Mouse (Mus musculus): Measurements from ENCODE around the gene Prkar1b.

Prkar1b gene

GRCm38 (mm10) chr5:138979840-138980239, 170.0 kb downstream of the Prkar1b start:
- DNase-seq (ENCODE audit: low read depth in 1 of 2, low spot score in 2 of 2): no peak

GRCm38 (mm10) chr5:138977759-138978158, 172.0 kb downstream of the Prkar1b start:
- DNase-seq (ENCODE audit: low read depth in 1 of 2, low spot score in 2 of 2): no peak

- no peak for DNase-seq (ENCODE audit: low read depth in 1 of 2, low spot score in 2 of 2)
These were observed 174.8 kb downstream of the Prkar1b start for GRCm38 (mm10) chr5:138974911-138975485.

- no peak for DNase-seq (ENCODE audit: low read depth in 1 of 2, low spot score in 2 of 2)
These were observed 176.3 kb downstream of the Prkar1b start for GRCm38 (mm10) chr5:138973480-138973879.

- no peak for DNase-seq (ENCODE audit: low read depth in 1 of 2, low spot score in 2 of 2)
These were observed 178.4 kb downstream of the Prkar1b start for GRCm38 (mm10) chr5:138971405-138971804.

- DNase-seq (ENCODE audit: low read depth in 1 of 2, low spot score in 2 of 2): no peak
These were observed 179.7 kb downstream of the Prkar1b start for GRCm38 (mm10) chr5:138970056-138970490.

Measured in monocyte, adult 2 months (primary cell).